Mouse (Mus musculus) CD4-positive helper T cell, adult 2 months (primary cell): ENCODE results near the gene Nkain2.
"Not testable (repeated sequence)": the region's sequence is repeated elsewhere in the genome, so short reads cannot be mapped to it uniquely, and the experiment has no call there.

Experiments
- DNase-seq: peaks from one replicate; pipeline ENCODE4 v3.0.0-alpha.2; 2012; ENCODE audit warnings: low read depth, missing footprints, low spot score

Nkain2 gene

GRCm38 (mm10) chr10:32058251-32058650, 832.0 kb downstream of the Nkain2 start:
- DNase-seq, result no peak

DNA sequence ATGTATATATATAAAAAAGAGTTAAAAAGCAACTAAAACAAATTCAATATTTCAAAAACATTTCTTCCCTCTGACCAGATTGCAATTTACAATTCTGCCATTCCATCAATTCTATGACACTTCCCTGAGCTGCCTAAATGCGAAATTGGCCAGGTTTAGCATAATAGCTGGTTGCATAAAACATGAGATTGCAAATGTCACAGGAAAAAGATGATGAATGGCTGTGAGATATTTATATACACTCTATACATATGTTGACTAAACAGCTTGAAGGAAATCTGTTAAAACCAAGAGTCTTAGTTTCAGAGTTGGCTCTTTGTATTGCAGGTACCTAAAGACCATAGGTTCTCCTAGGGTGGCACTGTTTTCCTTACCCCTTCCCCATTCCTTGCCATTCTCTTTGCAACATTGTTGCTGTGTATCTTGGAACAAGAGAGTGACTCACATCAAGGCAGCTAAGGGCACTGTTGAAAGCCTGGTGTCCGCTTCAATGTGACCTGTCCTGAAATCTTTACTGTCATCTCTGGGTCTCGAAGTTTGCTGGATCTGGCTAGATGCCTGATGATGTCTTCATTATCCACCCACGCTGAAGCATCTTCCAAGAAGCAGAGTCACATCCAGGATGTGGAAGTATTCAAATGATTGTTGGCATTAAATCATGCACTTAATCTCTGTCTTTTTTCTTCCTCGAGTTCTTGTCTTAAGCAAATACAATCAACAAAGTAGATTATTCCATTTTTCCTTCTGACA, 837.5 kb downstream of the Nkain2 start:
- no peak for DNase-seq

- DNase-seq, result no peak
Observed at GRCm38 (mm10) chr10:32052045-32052444, 838.2 kb downstream of the Nkain2 start.

DNA sequence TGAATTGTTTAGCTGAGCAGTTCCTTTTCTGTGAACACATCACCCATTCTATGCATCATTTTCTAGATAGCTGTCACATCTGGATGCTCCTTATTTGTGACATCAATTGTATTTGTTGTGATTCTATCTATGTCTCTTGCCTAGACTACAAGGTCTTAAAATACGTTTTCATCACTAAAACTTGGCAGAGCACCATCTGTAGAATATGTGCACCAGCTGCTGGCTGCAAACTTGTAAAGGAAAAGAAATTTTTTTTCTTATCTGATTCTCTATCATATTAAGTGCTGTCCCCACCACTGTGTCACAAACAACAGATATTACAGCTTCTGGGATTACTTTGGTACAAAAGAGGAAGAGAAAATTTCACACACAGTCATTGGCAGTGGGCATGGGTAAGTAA, 860.3 kb downstream of the Nkain2 start:
- DNase-seq, result no peak

GRCm38 (mm10) chr10:32018385-32018784, 871.9 kb downstream of the Nkain2 start:
- DNase-seq, result no peak

DNA sequence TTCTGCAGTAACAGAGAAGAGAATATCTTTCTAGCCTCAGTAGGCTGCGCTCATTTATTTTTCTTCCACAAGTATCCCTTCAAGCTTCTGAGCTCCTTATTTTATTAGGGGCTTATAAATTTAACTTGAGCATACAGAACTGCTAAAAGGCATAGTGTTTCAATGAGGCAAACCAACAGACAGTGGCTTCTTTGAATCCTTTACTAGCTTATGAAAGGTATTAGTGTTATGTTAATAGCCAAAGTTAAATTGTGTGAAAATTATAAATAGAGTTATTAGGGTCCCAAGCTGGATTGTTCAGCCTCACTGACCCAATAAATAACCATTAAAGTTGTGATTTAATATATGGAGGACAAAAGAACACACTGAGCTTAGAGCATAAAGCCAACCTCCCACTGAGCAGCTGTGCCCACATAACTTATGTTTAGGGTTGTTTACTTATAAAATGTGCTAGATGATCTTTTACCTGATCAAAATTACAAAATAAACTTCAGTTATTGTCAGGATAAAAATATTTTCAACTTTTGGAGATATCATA, 889.0 kb downstream of the Nkain2 start:
- no peak for DNase-seq

DNA sequence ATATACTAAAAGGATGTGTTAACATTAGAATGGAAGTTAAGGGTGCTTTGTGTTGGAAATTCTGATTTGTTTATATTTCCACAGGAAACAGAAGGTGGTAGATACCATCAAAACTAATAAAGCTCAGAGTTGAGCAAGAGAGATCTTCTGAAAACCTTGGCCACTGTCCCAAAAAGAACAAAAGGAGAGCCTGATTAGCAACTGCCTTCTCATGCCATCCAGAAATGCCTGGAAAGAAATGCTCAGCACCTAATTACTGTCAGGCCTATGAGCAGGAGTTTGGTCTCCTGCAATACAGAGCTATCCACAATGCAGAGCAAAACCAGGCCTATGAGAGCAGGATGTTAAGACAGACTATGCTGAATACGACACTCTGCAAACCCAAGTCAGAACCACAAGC, 897.1 kb downstream of the Nkain2 start:
- no peak for DNase-seq

GRCm38 (mm10) chr10:31978387-31978786, 911.9 kb downstream of the Nkain2 start:
- DNase-seq, result no peak

DNA sequence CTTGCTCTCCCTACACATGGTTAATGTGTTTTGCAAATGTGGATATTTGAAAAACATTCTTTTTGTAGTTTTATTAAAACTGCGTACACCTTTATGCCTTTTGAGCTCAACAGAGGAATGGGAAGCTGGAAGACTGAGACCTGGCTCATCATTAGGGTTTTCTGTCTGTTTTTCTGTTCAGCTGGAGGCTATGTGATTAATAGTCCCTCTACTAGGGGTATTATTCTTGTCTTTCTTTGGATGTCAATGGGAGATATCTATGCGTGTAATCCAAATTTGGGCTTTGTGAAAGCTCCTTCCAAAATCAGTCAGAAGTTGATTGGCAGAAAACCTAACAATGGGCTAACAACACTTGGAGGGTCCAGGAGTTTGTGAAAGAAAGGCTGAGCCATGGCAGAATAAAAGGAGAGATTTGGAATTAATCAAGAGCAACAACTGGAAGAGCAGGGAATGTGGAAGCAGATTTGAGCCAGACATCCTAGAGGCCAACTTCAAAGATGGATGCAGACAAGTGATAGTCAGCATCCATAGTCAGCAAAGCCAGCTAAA, 943.0 kb downstream of the Nkain2 start:
- no peak for DNase-seq

- DNase-seq, result no peak
Observed at GRCm38 (mm10) chr10:31931961-31932360, 958.3 kb downstream of the Nkain2 start.

DNA sequence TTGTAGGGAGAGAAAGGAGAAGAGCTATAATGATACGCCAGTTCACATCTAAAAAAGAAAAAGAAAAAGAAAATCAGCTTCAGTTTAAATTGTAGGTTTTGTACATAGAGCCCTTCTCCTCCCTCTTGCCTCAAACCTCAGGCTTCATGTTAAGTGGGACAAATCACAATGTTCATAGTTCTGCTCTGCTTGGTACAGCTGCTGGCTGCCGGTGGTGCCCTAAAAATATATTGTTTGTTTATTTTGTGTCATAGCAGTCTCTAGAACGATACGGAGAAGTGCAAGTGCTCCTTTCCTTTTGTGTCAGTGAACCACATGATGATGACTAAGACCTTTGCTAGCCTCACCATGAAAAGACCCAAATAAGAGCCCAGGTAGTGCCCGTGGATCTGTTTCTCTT, 962.6 kb downstream of the Nkain2 start:
- no peak for DNase-seq

DNA sequence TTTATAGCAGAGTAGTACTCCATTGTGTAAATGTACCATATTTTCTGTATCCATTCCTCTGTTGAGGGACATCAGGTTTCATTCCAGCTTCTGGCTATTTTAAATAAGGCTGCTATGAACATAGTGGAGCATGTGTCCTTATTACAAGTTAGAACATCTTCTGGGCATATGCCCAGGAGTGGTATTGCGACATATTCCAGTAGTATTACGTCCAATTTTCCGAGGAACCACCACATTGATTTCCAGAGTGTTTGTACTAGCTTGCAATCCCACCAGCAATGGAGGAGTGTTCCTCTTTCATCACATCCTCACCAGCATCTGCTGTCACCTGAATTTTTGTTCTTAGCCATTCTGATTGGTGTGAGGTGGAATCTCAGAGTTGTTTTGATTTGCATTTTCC, 969.4 kb downstream of the Nkain2 start:
- not testable (repeated sequence) for DNase-seq

DNA sequence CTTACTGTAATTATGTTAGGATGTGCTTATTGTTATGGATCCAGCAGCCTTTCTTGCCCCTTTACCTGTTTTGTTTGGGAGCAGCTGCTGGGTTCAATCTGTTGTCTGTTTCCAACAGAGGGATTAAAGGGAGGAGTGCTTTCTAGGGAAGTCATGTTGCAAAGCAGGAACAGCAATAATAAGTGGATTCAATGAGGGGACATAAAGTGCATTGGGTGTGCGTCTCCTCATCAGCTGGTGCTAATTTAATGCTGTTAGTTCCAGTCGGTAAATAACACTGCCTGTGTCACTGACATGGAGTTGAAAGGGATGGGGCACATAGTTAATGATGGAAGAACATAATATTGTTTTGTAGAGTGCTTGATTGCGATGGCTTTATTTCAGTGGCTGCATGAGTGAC, 982.8 kb downstream of the Nkain2 start:
- no peak for DNase-seq

GRCm38 (mm10) chr10:31899501-31899900, 990.8 kb downstream of the Nkain2 start:
- DNase-seq, result no peak

- DNase-seq, result no peak
Observed at GRCm38 (mm10) chr10:31873323-31873895, 1016.9 kb downstream of the Nkain2 start.

DNA sequence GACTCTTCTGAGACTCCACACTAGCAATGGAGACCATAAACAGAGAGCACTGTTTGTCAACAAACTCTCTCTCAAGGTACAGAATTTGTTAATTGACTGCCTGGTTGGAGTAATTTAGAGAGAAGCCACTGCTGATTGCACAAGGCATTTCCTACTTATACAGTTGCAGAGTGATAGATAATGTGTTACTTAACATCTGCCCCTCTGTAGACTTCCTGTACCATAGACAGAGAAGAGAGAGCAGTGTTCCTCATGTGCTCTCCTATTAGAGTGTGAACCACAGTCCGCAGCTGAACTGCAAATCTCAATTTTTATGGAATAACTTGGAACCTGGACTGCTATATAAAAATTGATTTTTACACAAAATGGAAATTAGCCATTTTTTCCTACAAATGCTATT, 1022.0 kb downstream of the Nkain2 start:
- DNase-seq, result no peak

GRCm38 (mm10) chr10:31827041-31827440, 1063.2 kb downstream of the Nkain2 start:
- DNase-seq, result no peak

DNA sequence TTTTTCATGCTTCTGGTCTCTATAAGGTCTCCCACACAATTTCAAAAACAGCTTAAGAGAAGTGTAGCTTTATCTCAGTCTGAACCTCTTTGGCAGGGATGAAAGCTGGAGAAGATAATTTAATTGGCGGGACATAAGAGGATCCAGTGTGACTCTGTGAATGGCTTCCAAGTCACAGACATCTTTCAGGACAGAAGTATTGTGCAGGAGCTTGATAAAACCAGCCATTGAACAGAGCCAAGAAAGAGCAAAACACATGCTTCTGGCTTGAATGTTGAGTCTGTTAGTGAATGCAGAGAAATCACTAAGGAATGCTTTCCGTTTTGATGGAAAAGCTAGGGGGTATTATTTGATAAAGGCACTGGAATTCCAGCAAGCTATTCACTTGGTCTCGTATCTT, 1077.7 kb downstream of the Nkain2 start:
- DNase-seq, result no peak

GRCm38 (mm10) chr10:31742443-31743057, 1147.7 kb downstream of the Nkain2 start:
- no peak for DNase-seq

- DNase-seq, result no peak
Observed at GRCm38 (mm10) chr10:31728036-31728435, 1162.2 kb downstream of the Nkain2 start.

- no peak for DNase-seq
Observed at GRCm38 (mm10) chr10:31647270-31647669, 1243.0 kb downstream of the Nkain2 start.

GRCm38 (mm10) chr10:31646083-31646482, 1244.2 kb downstream of the Nkain2 start:
- no peak for DNase-seq
